Mouse (Mus musculus) adrenal gland, postnatal 4 days (tissue): ENCODE measurements around the gene Rab4a. TPM values are rescaled to one million over a fixed set of nuclear protein-coding genes. Genes with fewer than 3 reads are reported as not detected.
A peak's percentile ranks its signal among the peaks of the same experiment; 100 is the strongest.

ENCODE experiments used
- DNase-seq, 2 experiments: peaks; one replicate each; pipeline ENCODE4 v3.0.0; 2021 to 2022; ENCODE audit warnings: low spot score in 2 of 2, mixed read lengths in 2 of 2
- total RNA-seq, 2 experiments: library from RNA; stranded (reverse); gene quantifications; 2 replicates each; pipeline ENCODE4 v1.2.3; 2021

Rab4a gene
- total RNA-seq, 2 experiments from 2014 or later: 29.5 to 30.9 TPM

- DNase-seq: no peak
These were observed 39.3 kb downstream of the Rab4a start for GRCm38 (mm10) chr8:123845114-123845513.

DNA sequence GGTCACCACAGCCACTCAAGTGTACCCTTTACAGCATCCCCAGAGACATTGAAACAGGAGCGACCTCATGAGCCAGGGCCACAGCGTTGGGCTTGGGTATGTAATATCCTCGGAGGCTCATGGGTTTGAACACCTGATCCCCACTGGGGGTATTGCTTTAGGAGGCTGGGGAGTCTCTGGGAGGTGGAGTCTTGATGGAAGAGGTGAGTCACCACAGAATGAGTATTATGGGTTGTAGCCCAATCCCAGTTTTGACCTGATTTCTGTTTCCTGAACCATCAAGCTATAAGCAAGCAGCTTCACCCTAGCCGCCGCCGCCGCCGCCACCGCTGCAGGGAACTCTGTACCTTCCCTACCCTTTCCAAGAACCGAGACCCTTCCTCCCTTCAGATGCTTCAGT is 40.2 kb downstream of the Rab4a start:
- DNase-seq: no peak

DNA sequence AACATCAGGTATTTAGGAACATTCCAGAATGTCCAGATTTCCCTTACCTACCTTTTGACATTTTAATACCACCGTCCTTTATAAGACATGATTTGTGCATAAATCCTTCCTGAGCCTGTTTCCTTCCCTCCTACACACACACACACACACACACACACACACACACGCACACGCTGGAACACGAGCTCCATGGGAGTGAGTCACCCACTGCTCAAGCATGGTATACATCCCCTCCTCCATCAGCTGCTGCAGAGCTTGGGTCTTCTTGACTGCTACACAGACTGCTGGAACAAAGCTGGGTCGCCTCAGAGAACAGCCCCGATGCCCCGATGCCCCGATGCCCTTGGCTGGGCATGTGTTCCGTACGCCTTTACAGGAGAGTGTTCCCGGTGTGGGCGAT is 40.7 kb downstream of the Rab4a start:
- no peak for DNase-seq

DNA sequence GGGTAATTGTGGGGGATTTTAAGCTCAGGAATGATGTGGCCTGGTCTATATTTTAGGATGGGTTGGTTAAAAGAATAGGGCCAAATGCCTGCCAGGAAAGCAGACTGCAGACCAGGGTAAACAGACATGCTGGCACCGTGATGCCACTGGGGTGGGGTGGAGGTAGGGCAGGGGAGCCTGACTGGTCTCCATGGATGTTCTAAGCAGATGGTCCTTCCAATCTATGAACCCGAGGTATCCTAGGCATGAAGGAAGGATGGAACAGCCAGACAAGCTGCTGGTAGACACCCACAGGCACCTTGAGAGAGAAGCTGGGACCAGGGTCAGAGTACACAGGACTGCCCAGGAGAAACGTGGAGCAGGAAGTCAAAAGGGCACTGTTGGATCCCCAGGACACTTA is 41.8 kb downstream of the Rab4a start:
- DNase-seq: no peak

DNA sequence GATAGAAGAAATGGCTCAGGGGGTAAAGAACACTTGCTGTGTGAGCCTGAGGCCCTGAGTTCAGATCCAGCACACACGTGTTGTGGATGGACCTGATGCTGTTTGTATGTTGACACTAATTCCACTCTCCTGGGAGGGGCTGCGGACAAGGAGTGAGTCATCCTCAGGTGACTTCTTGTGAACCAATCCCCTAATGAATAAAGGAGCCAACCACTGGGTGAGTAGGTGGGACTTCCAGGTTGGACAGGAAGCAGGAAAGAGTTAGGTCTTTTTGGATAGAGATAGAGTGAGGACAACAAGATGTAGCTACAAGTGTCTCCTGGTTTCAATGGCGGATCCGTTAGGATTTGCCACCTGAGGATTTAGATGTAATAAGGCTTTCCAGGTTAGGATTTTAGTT is 43.6 kb downstream of the Rab4a start:
- DNase-seq: no peak

DNA sequence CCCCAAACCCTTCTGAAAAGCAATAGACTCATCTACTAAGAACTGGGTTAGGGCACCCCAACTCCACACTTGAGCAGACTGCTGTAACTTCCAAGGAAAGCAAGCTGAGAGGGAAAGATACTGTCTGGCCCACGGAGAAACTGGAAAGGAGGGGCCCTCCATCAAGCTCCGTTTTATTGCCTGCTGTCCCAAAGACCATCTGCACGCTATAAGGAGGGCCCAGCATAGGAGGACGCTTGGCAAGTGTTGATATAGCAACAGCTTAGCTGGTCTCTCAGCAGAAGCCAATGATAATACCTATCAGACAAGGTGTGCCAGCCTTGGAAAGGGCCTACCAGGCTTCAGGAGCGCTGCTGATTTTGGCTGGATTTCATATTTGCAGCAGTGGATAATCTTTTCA is 45.8 kb downstream of the Rab4a start:
- DNase-seq: no peak

- DNase-seq: no peak
These were observed 48.5 kb downstream of the Rab4a start for GRCm38 (mm10) chr8:123854252-123854651.

- no peak for DNase-seq
These were observed 49.1 kb downstream of the Rab4a start for GRCm38 (mm10) chr8:123854733-123855475.

GRCm38 (mm10) chr8:123857361-123857760 is 51.6 kb downstream of the Rab4a start:
- no peak for DNase-seq

DNA sequence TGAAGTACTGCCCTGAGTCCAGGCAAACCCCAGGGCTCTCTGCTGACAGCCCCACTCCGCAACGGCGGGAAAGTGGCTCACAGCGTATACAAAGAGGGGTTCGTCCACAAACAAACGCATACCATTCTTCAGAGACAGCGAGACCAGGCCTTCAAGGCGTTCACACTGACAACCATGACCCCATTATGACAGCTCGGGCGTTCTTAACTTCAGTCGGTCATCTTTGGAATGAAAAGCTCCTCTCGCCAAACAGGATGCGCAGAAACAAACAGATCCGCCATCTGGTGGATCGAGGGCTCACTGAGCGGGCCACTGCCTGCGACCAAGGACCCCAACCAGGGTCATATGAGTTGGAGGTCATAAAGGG is 52.8 kb downstream of the Rab4a start:
- no peak for DNase-seq

- peak; percentile 77 to 87 for DNase-seq
These were observed 53.3 kb downstream of the Rab4a start for GRCm38 (mm10) chr8:123858941-123859647.

DNA sequence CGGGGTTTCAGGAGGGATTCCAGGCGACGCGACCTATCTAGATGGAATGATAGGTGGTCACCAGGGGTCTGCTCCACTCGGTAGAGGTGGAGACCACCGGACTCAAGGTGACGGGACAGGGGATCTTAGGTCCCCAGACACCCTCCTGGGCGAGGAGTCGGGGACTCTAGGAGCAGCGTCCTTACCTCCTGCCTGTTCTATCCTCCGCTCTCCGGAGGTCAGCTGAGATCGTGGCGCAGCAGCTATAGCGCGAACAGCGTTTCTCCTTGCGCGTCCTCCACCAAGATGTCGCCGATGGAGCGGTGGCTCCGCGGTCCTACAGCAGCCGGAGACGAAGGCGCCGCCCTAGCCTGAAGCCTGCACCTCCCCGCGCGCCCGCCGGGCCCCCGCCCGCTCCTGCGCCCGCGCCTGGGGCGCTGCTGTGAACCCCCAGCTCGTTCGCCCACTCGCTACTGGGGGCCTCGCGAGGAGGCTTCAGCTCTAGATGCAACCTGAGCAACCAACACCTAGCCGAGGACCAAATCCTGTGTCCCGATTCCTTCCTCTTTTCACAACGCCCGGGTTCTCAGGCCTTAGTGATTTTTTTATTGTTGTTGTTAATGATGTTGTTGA is 54.0 kb downstream of the Rab4a start, which contains the start of gene Ccsap:
Gene Ccsap (minus strand): TSS at position 562 of the 612 bp plus-strand sequence.
- peak in 1 of 2 experiments; percentile 32 for DNase-seq

DNA sequence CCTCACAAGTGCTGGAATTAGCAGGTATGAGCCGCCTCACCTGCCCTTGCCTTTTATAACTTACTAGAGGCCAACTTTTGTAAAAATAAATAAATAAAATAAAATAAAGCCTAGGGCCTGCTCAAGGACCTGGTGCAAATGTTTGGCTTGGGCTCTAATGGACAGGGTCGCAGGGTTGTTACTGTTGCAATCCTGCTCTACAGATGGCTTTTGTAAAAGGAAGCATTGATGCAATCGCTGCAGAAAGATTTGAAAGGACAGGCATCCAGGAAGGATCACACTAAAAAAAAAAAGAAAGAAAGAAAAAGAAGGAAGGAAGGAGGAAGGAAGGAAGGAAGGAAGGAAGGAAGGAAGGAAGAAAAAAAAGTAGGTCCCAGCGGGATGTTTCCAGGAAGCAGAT is 54.6 kb downstream of the Rab4a start:
- DNase-seq: no peak

- no peak for DNase-seq
These were observed 60.0 kb downstream of the Rab4a start for GRCm38 (mm10) chr8:123865786-123866185.

GRCm38 (mm10) chr8:123866971-123867370 is 61.2 kb downstream of the Rab4a start:
- DNase-seq: no peak

- no peak for DNase-seq
These were observed 66.3 kb downstream of the Rab4a start for GRCm38 (mm10) chr8:123872048-123872447.

GRCm38 (mm10) chr8:123873364-123873763 is 67.6 kb downstream of the Rab4a start:
- DNase-seq: no peak

GRCm38 (mm10) chr8:123874324-123874723 is 68.5 kb downstream of the Rab4a start:
- no peak for DNase-seq

- no peak for DNase-seq
These were observed 72.1 kb downstream of the Rab4a start for GRCm38 (mm10) chr8:123877865-123878264.

DNA sequence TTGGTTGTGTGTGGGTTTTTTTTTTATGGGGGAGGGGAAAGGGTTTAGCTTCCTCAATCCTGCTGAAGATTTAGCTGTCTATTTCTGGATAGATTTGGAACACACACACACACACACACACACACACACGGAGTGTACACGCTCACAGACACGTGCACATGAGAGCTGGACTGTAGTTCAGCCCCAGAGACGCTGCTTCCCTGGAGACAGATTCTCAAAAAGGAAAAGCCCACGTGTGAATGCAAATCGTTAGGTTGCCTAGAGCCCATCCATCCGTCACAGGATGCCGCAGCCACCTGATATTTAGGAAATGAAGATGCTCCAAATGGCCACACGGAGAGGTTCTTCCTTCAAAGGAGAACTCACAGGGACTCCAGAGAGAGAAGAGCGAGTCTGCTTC is 74.5 kb downstream of the Rab4a start:
- DNase-seq: no peak

DNA sequence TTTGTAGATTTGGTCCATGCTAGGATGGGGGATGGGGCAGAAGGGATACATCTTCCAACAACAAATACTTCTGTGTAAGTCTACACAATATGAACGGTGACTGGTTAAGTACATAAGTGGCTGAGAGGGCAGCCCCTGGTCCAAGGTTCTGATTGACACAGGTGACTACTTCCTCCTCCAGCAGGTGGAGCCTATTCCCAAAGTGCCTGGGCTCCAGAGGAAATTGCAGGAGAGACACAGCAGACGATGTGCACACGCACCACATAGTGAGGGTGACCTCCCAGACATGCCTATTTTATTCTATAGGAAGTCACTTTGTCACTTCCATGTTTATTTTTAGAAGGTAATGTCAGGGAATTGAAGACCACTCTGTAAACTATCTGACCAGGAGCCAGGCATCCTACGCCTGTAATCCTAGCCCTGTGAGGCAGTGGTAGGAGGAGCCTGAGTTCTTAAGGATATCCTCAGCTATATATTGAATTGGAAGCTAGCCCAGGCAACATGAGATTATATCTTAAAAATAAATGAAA is 75.1 kb downstream of the Rab4a start:
- no peak for DNase-seq

GRCm38 (mm10) chr8:123882412-123882811 is 76.6 kb downstream of the Rab4a start:
- no peak for DNase-seq
